Mouse (Mus musculus) kidney, embryonic 15.5 days (tissue): ENCODE data around the gene Osgin1. TPM values are rescaled to one million over a fixed set of nuclear protein-coding genes. Genes with fewer than 3 reads are reported as not detected.

Source experiments
- ATAC-seq: fragments of 200-750 bp; cut with Nextera tagmentation; replicated peaks from 2 replicates; pipeline ENCODE4 v1.8.0; 2017; ENCODE audit warnings: moderate TSS enrichment; ENCODE audit not compliant: low FRiP score
- H3K27ac ChIP-seq: fragments of 300-500 bp; sonication (generic); 2 replicates; pipeline ENCODE4 v1.5.1; 2015; ENCODE audit warnings: mild to moderate bottlenecking, inconsistent platforms
- H3K27me3 ChIP-seq: fragments of 300-500 bp; sonication (generic); 2 replicates; pipeline ENCODE4 v1.6.1; 2015; ENCODE audit warnings: inconsistent platforms
- H3K36me3 ChIP-seq: fragments of 300-500 bp; sonication (generic); 2 replicates; pipeline ENCODE4 v1.6.1; 2015; ENCODE audit warnings: inconsistent platforms
- H3K4me1 ChIP-seq: fragments of 300-500 bp; sonication (generic); 2 replicates; pipeline ENCODE4 v1.6.1; 2015; ENCODE audit warnings: inconsistent platforms
- H3K4me2 ChIP-seq: fragments of 300-500 bp; sonication (generic); 2 replicates; pipeline ENCODE4 v1.6.1; 2015; ENCODE audit warnings: moderate library complexity, mild to moderate bottlenecking, inconsistent platforms
- H3K4me3 ChIP-seq: fragments of 300-500 bp; sonication (generic); replicated peaks from 2 replicates; pipeline ENCODE4 v1.5.1; 2015; ENCODE audit warnings: mild to moderate bottlenecking, inconsistent platforms
- H3K9ac ChIP-seq: fragments of 300-500 bp; sonication (generic); 2 replicates; pipeline ENCODE4 v1.6.1; 2015; ENCODE audit warnings: mild to moderate bottlenecking, inconsistent platforms
- H3K9me3 ChIP-seq: fragments of 300-500 bp; sonication (generic); replicated peaks from 2 replicates; pipeline ENCODE4 v1.6.1; 2016; ENCODE audit warnings: inconsistent platforms
- WGBS: fragments of 180-500 bp; shearing (Covaris S2); methylation state at CpG from one replicate; pipeline ENCODE4 v1.1.7; 2015; ENCODE audit warnings: mixed read lengths; 5-methylcytosine and 5-hydroxymethylcytosine counted together
- polyA plus RNA-seq: library from polyadenylated mRNA; unstranded; fragments of >200 nt; fragmentation: Nextera tagmentation; extraction: Ambion mirVana; gene quantifications from 2 replicates; pipeline ENCODE4 v1.2.1, GENCODE M21; 2015

Osgin1 gene
- 2.0 and 3.5 TPM in 2 replicates for polyA plus RNA-seq

DNA sequence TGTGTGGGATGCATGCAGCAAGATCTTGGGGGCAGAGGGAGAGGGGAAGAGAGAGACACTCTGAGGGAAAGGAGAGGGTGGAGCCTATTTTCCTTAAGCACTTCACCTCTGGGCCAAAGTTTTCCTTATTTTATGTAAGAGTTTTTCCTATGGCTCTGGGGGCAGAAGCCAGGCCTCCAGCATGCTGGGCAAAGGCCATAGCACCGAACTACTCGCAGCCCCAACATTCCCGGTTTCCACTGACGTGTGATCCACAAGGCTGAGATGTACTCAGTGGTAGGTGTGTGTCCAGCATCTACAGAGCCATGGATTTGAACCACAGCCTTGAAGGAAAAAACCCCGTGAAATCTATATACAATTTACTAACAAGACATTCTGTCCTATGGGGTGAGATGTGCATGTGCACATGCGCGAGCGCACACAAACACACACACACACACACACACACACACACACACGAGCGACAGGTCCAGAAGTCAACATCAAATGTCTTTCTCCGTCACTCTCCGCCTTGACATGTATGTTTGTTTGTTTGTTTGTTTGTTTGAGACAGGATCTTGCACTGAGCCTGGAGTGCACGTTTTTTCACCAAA, at the start of gene Osgin1:
TSS of gene Osgin1 (plus strand) at position 543 of the 593 bp plus-strand sequence.
- H3K36me3 ChIP-seq, result no peaks in the 10 kb centered on the region
- ATAC-seq, result no peak
- no peaks in the 10 kb centered on the region for H3K9me3 ChIP-seq
- no peak within 1 kb of the TSS for H3K9ac ChIP-seq
- WGBS, result 82% methylated on average over 13 of the region's 13 CpGs
- no peak within 1 kb of the TSS for H3K4me2 ChIP-seq
- no peaks in the 10 kb centered on the region for H3K27me3 ChIP-seq
- H3K4me3 ChIP-seq, result no peak within 1 kb of the TSS
- H3K27ac ChIP-seq, result no peak within 1 kb of the TSS
- H3K4me1 ChIP-seq, result peaks cover 23% of the 10 kb centered on the region

DNA sequence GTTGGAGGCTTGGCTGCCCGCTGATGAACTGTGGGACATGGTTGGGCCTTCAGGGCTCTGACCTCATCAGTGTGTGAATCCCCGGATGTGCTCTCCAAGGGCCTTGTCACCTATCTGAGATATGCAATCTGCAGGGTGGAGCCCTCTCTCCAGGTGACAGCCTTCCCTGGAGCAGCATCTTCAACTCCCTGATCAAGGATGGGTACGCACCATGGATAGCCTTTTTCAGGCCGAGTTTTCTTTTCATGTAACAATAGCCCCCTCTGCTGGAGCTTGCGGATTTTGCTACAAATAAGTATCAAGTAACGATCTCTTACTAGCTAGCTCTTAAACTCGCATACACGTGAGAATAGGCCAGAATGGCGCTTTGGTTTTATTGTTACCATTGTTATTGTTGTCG, 49.4 kb upstream of the Osgin1 start:
- no peak overlapping the region for H3K4me3 ChIP-seq
- no peak overlapping the region for H3K9ac ChIP-seq
- ATAC-seq, result no peak
- H3K9me3 ChIP-seq, result no peaks in the 10 kb centered on the region
- no peak overlapping the region for H3K27ac ChIP-seq
- no peaks in the 10 kb centered on the region for H3K36me3 ChIP-seq
- 19% methylated on average over 10 of the region's 10 CpGs for WGBS
- no peaks in the 10 kb centered on the region for H3K4me1 ChIP-seq
- H3K4me2 ChIP-seq, result no peak overlapping the region
- H3K27me3 ChIP-seq, result no peaks in the 10 kb centered on the region

DNA sequence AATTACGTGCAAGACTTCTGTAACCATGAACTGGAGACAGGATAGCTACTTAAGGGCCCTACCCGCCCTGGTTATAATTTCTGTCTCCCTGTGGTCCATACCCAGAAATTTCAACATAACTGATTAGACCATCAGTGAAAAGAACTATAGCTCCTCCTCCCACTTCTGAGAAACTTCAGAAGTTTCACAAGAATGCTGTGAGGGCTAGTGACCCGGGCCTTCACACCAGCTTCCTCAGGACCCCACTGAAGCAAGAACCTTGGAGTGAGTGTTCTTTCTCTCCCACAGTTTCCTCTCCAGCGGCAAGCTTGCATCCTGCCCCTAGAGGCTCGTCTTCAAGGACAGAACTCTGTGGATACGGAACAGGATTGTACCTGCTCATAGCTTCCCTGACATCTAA, 48.1 kb upstream of the Osgin1 start:
- Histone ChIP-seq H3K27ac (no peak overlapping the region), H3K27me3 (no peaks in the 10 kb centered on the region), H3K4me1 (no peaks in the 10 kb centered on the region), H3K4me3 (no peak overlapping the region), H3K9me3 (no peaks in the 10 kb centered on the region), H3K4me2 (no peak overlapping the region), H3K36me3 (no peaks in the 10 kb centered on the region), H3K9ac (no peak overlapping the region)
- 71% methylated on average over 6 of the region's 6 CpGs for WGBS
- ATAC-seq, result no peak

DNA sequence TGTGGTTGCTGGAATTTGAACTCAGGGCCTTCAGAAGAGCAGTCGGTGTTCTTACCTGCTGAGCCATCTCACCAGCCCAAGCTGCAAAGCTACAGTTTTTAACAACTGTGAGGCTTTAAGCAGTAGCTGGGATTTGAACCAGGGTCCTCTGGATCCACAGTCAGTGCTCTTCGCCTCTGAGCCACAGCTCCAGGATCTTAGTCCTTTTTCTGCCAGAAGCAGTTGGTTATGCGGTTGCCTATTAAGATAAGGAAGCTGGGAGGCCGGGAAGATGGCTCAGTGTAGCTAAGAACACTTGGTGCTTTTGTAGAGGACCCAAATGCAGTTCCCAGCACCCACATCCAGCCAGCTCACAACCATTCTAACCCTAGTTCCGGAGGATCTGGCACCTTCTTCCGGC, 46.9 kb upstream of the Osgin1 start:
- WGBS, result 80% methylated on average over 6 of the region's 6 CpGs
- Histone ChIP-seq H3K9me3 (no peaks in the 10 kb centered on the region), H3K9ac (no peak overlapping the region), H3K36me3 (no peaks in the 10 kb centered on the region), H3K4me2 (no peak overlapping the region), H3K27ac (no peak overlapping the region), H3K4me3 (no peak overlapping the region), H3K27me3 (no peaks in the 10 kb centered on the region), H3K4me1 (no peaks in the 10 kb centered on the region)
- ATAC-seq, result no peak

DNA sequence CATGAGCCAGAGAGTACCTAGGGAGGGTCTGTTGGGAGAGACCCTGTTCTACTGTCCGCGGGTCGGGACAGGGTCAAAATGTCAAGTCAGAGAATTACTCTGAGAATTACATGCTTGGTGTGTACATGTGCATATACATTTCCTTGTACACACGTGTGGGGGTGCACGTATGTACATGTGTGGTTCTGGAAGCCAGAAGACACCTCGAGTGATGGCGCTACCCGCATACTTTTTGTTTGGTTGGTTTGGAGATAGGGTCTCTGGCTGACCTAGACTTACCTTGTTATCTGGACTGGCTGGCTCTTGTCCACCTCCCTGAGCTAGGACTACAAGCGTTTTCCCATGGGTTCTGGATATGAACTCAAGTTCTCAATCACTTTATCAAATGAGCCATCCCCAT, 39.8 kb upstream of the Osgin1 start:
- peak; percentile 5; the same call in 1 of the 2 replicates for ATAC-seq
- Histone ChIP-seq H3K9ac (peak overlapping the region; percentile 83), H3K4me2 (peak overlapping the region; percentile 99), H3K9me3 (no peaks in the 10 kb centered on the region), H3K4me1 (peaks cover 19% of the 10 kb centered on the region), H3K36me3 (0 out of 2 replicates have a peak, but pooled peaks cover 3% of the 10 kb centered on the region), H3K27me3 (no peaks in the 10 kb centered on the region), H3K4me3 (peak overlapping the region; percentile 85), H3K27ac (0 out of 2 replicates have a peak overlapping the region, but pooled peaks have one; percentile 78)
- WGBS, result 72% methylated on average over 9 of the region's 9 CpGs

DNA sequence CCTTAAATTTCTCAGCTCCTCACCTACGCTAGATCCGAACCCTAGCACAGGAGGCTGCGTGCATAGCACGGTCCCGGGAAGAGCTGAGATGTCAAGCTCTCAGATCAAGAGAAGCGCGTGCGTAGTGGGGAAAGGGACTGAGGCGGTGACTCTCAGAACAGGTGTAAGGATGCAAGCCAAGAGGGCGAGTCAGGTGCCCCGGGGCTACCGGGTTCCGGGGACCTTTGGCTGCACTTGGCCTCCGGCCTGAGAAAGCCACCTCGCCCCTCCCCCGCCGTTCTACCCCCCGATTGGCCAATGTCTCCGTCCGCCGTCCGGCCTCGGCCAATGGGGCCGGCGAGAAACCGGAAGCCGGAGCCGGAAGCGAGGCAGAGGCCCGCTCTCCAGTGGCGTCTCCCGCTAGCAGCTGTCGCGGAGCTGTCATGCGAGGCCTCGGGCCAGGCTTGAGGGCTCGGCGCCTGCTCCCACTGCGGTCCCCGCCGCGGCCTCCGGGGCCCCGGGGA, 39.3 kb upstream of the Osgin1 start, which contains the start of gene Mlycd:
TSS of gene Mlycd (plus strand) at position 355 of the 503 bp plus-strand sequence.
- ATAC-seq, result peak; percentile 97
- peaks cover 19% of the 10 kb centered on the region for H3K4me1 ChIP-seq
- peak within 1 kb of the TSS; percentile 83 for H3K9ac ChIP-seq
- H3K4me3 ChIP-seq, result peak within 1 kb of the TSS; percentile 85
- 1% methylated on average over 41 of the region's 44 CpGs for WGBS
- H3K27me3 ChIP-seq, result no peaks in the 10 kb centered on the region
- H3K36me3 ChIP-seq, result 0 out of 2 replicates have a peak, but pooled peaks cover 3% of the 10 kb centered on the region
- no peaks in the 10 kb centered on the region for H3K9me3 ChIP-seq
- H3K4me2 ChIP-seq, result peak within 1 kb of the TSS; percentile 99
- H3K27ac ChIP-seq, result peak within 1 kb of the TSS; percentile 78

DNA sequence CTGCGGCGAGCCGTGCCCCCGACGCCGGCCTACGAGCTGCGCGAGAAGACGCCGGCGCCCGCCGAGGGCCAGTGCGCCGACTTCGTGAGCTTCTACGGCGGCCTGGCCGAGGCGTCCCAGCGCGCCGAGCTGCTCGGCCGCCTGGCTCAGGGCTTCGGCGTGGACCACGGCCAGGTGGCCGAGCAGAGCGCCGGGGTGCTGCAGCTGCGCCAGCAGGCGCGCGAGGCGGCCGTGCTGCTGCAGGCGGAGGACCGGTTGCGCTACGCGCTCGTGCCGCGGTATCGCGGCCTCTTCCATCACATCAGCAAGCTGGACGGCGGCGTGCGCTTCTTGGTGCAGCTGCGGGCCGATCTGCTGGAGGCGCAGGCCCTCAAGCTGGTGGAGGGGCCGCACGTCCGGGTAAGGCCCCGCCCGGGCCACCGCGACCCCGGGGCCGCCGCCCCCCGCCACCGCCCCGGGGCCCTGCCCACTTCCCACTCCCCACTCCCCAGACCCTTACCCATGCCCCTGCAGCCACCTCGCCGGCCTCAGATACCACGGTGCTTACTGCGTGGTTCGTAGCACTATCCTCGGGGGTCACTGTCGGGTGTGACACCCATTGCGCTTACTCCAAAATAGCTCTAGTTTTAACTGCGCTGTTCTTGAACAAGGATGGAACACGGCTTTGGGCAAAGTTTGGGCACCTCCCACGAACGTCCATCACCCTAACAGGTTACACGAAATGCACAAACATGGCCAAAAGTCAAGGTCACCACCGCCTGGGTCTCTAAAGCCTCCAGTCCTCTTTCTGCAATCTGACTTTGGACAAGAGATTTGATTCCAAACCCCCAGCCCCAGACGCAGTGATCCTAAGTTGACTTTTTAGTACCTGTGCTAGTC, 38.6 kb upstream of the Osgin1 start:
- Histone ChIP-seq H3K27me3 (no peaks in the 10 kb centered on the region), H3K4me1 (peaks cover 19% of the 10 kb centered on the region), H3K9ac (peak overlapping the region; percentile 83), H3K4me3 (peak overlapping the region; percentile 85), H3K27ac (peak overlapping the region; percentile 78), H3K9me3 (no peaks in the 10 kb centered on the region), H3K4me2 (peak overlapping the region; percentile 99), H3K36me3 (0 out of 2 replicates have a peak, but pooled peaks cover 3% of the 10 kb centered on the region)
- WGBS, result 5% methylated on average over 77 of the region's 83 CpGs
- ATAC-seq, result peak; percentile 59

DNA sequence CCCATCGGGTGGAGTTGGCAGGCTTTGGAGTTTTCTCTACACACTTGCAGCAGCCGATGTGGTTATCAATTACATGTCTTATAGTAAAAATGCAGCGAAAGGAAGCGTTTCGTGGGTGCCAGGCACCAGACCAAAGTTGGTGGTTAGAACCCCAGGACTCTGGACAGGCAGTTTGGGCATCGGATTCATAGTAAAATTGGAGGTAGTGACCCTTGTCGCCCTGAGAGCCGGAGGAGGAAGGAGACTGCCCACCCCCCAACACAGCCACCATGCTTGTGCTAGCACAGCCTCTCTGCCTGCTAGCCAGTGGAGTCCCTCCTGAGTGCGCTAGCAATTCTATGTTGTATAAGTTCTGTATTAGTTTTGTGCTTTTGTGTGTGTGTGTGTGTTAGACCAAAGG, 35.4 kb upstream of the Osgin1 start:
- peaks cover 25% of the 10 kb centered on the region for H3K4me1 ChIP-seq
- H3K9me3 ChIP-seq, result no peaks in the 10 kb centered on the region
- H3K9ac ChIP-seq, result no peak overlapping the region
- WGBS, result 73% methylated on average over 9 of the region's 9 CpGs
- H3K4me3 ChIP-seq, result no peak overlapping the region
- H3K4me2 ChIP-seq, result no peak overlapping the region
- ATAC-seq, result no peak
- H3K27ac ChIP-seq, result no peak overlapping the region
- no peaks in the 10 kb centered on the region for H3K27me3 ChIP-seq
- H3K36me3 ChIP-seq, result 0 out of 2 replicates have a peak, but pooled peaks cover 11% of the 10 kb centered on the region

DNA sequence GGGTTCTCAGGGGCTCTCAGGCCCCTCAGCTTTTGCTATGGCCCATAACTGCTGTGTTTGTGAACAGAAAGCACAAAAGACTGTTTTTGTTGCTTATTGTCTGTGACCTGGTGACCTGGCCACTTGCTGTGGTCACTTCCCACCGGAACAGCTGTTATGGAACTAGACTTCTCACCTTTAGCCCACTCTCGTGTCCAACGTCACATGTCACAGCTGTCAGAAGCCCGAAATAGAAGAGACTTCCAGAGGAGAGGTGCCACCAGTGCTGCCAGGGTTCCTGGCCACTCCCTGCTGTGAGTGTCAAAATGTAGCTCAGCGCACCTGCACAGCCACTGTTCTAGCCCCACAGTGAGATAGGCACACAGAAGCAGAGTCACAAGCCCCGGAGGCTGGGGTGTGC, 34.7 kb upstream of the Osgin1 start:
- Histone ChIP-seq H3K27me3 (no peaks in the 10 kb centered on the region), H3K36me3 (0 out of 2 replicates have a peak, but pooled peaks cover 11% of the 10 kb centered on the region), H3K4me1 (peaks cover 30% of the 10 kb centered on the region), H3K9me3 (no peaks in the 10 kb centered on the region), H3K27ac (no peak overlapping the region), H3K4me2 (no peak overlapping the region), H3K9ac (no peak overlapping the region), H3K4me3 (no peak overlapping the region)
- ATAC-seq, result no peak
- WGBS, result 71% methylated on average over 6 of the region's 6 CpGs

DNA sequence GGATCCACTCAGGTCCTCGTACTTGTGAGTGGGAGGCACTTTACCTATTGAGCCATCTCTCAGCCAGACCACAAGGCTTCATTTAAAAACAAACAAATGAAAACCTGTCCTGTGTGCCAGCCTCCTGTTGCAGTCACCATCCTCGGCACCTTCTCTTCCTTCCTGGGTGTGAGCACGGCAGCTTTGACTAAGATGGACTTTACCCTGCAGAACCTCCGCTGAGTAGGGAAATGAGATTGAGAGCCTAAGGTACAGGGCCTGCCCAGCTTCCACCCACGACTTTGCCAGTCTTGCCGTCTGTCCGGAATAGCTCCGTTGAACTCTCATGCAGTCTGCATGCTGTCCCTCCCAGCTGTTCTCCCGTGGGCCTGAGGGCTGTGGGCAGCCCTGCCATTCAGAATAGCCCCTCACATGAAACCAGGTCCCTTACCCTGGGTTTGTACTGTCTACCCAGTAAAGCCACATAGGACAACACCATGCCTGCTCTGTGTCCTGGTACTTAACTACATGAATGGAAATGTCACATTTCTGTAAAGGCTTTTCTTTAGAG, 33.7 kb upstream of the Osgin1 start:
- H3K9ac ChIP-seq, result no peak overlapping the region
- H3K9me3 ChIP-seq, result no peaks in the 10 kb centered on the region
- no peaks in the 10 kb centered on the region for H3K27me3 ChIP-seq
- H3K4me3 ChIP-seq, result no peak overlapping the region
- WGBS, result 82% methylated on average over 9 of the region's 9 CpGs
- H3K27ac ChIP-seq, result no peak overlapping the region
- ATAC-seq, result no peak
- H3K36me3 ChIP-seq, result peaks cover 19% of the 10 kb centered on the region
- H3K4me1 ChIP-seq, result peaks cover 29% of the 10 kb centered on the region
- H3K4me2 ChIP-seq, result no peak overlapping the region

DNA sequence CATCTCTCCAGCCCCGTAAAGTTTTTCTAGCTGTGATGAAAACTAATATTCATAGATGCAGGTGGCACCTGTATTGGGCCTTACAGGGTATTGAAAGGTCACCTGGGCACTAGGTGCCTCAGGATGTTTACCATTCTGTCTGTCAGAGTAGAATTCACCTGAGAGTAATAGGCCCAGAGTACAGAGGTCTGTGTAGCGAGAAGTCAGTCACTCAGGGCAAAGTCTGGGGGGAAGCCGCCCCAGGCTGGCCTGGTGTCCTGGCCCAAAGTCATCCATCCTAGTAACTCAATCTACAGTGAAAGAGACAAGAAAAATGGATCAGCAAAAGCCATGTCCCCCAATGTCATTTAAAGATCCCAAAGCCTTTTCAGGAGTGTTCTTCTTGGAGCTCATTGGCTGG, 33.0 kb upstream of the Osgin1 start:
- H3K9ac ChIP-seq, result no peak overlapping the region
- H3K27ac ChIP-seq, result no peak overlapping the region
- H3K4me2 ChIP-seq, result no peak overlapping the region
- H3K9me3 ChIP-seq, result no peaks in the 10 kb centered on the region
- H3K4me1 ChIP-seq, result peaks cover 22% of the 10 kb centered on the region
- no peak for ATAC-seq
- no peak overlapping the region for H3K4me3 ChIP-seq
- H3K36me3 ChIP-seq, result peaks cover 22% of the 10 kb centered on the region
- 85% methylated on average over 3 of the region's 3 CpGs for WGBS
- no peaks in the 10 kb centered on the region for H3K27me3 ChIP-seq

DNA sequence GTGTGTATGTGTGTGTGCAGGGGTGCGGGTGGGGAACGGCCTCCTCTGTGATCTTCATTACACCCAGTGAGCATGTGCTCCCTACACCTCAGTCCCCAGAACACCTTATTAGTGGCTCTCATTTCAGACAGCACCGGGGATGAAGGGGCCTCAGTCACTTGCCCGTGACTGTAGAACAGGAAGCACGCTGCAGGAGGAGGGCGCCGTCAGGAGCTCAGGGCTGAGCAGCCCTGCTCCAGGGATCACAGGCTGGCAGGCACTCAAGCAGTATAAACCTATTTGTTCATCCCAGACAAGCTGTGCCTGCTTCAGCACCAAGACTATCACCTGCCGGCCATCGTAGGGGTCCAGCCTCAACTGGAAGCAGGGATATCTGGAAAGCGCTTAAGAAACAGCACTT, 30.0 kb upstream of the Osgin1 start:
- peak; percentile 82 for ATAC-seq
- no peak overlapping the region for H3K9ac ChIP-seq
- H3K36me3 ChIP-seq, result peaks cover 44% of the 10 kb centered on the region

More for the DNA sequence above, 30.0 kb upstream of the Osgin1 start:
- no peak overlapping the region for H3K4me3 ChIP-seq
- H3K27me3 ChIP-seq, result no peaks in the 10 kb centered on the region
- peaks cover 11% of the 10 kb centered on the region; the same call in 1 of the 2 replicates for H3K4me1 ChIP-seq
- H3K27ac ChIP-seq, result 0 out of 2 replicates have a peak overlapping the region, but pooled peaks have one; percentile 27
- H3K4me2 ChIP-seq, result no peak overlapping the region
- WGBS, result 44% methylated on average over 10 of the region's 10 CpGs
- no peaks in the 10 kb centered on the region for H3K9me3 ChIP-seq
